Mouse (Mus musculus) forebrain, embryonic 14.5 days (tissue): ENCODE results near the gene Nmt2. TPM values are rescaled to one million over a fixed set of nuclear protein-coding genes. Genes with fewer than 3 reads are reported as not detected.
A peak's percentile ranks its signal among the peaks of the same experiment; 100 is the strongest.

Experiments used
- ATAC-seq: fragments of 200-750 bp; cut with Nextera tagmentation; 2 replicates; pipeline ENCODE4 v1.8.0; 2017; ENCODE audit warnings: mild to moderate bottlenecking, moderate library complexity
- DNase-seq: peaks from one replicate; pipeline ENCODE4 v3.0.0-alpha.2; 2015; ENCODE audit warnings: low spot score
- H3K27ac ChIP-seq: fragments of 300-500 bp; sonication (generic); 2 replicates; pipeline ENCODE4 v1.5.1; 2014; ENCODE audit warnings: low read depth, mild to moderate bottlenecking, control low read depth, low read length, moderate library complexity
- H3K27me3 ChIP-seq: fragments of 300-500 bp; sonication (generic); replicated peaks from 2 replicates; pipeline ENCODE4 v1.6.1; 2014; ENCODE audit warnings: low read length, control low read depth, mixed read lengths; ENCODE audit not compliant: control insufficient read depth, insufficient read depth
- H3K36me3 ChIP-seq: fragments of 300-500 bp; sonication (generic); 2 replicates; pipeline ENCODE4 v1.6.1; 2014; ENCODE audit warnings: low read length, control low read depth; ENCODE audit not compliant: control insufficient read depth, insufficient read depth
- H3K4me1 ChIP-seq: fragments of 300-500 bp; sonication (generic); 2 replicates; pipeline ENCODE4 v1.6.1; 2014; ENCODE audit warnings: antibody characterized with exemption, low read length, control low read depth; ENCODE audit not compliant: control insufficient read depth, insufficient read depth
- H3K4me2 ChIP-seq: fragments of 300-500 bp; sonication (generic); 2 replicates; pipeline ENCODE4 v1.6.1; 2014; ENCODE audit warnings: mild to moderate bottlenecking, control low read depth, low read length
- H3K4me3 ChIP-seq: fragments of 300-500 bp; sonication (generic); 2 replicates; pipeline ENCODE4 v1.5.1; 2014; ENCODE audit warnings: low read depth, low read length, control low read depth
- H3K9ac ChIP-seq: fragments of 300-500 bp; sonication (generic); 2 replicates; pipeline ENCODE4 v1.6.1; 2014; ENCODE audit warnings: mild to moderate bottlenecking, low read length, control low read depth, moderate library complexity
- H3K9me3 ChIP-seq: fragments of 300-500 bp; sonication (generic); replicated peaks from 2 replicates; pipeline ENCODE4 v1.6.1; 2016; ENCODE audit warnings: low read length, control low read depth, mixed read lengths; ENCODE audit not compliant: control insufficient read depth
- WGBS: fragments of 180-500 bp; shearing (Covaris S2); extraction: QIAGEN DNeasy Blood & Tissue Kit; methylation state at CpG from one replicate; pipeline ENCODE4 v1.1.7; 2014; 5-methylcytosine and 5-hydroxymethylcytosine counted together
- polyA plus RNA-seq: library from polyadenylated mRNA; unstranded; fragments of >200 nt; fragmentation: Nextera tagmentation; extraction: Ambion mirVana; gene quantifications from 2 replicates; pipeline ENCODE4 v1.2.1, GENCODE M21; 2014

The Nmt2 gene
- polyA plus RNA-seq, 1 experiment from 2014 or later, result 77.0 TPM

DNA sequence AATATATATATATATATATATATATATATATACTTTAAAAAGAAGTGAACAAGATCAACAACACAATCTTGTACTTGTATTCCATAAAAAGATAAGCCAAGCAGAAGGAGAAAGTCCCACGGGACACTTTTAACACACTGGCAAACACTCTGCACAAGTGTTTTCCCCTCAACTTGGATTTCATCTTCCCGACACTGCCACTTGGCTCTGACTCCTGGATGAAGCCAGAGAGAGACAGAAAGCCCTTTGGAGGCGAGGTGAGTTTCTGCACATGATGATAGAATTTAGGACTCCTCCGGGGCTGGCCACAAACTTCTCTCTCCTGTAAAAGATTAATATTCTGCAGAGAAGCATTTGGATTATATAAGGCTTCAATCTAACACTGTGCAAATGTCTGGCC is 2.7 kb upstream of the Nmt2 start:
- H3K9me3 ChIP-seq, result no peaks in the 10 kb centered on the region
- DNase-seq (no peak), ATAC-seq (no peak)
- H3K4me1 ChIP-seq, result peaks cover 6% of the 10 kb centered on the region; the same call in 1 of the 2 replicates
- H3K36me3 ChIP-seq, result no peaks in the 10 kb centered on the region
- H3K27me3 ChIP-seq, result no peaks in the 10 kb centered on the region
- no peak overlapping the region for H3K4me3 ChIP-seq
- H3K9ac ChIP-seq, result no peak overlapping the region
- no peak overlapping the region for H3K27ac ChIP-seq
- WGBS, result 89% methylated on average over 4 of the region's 4 CpGs
- no peak overlapping the region for H3K4me2 ChIP-seq

DNA sequence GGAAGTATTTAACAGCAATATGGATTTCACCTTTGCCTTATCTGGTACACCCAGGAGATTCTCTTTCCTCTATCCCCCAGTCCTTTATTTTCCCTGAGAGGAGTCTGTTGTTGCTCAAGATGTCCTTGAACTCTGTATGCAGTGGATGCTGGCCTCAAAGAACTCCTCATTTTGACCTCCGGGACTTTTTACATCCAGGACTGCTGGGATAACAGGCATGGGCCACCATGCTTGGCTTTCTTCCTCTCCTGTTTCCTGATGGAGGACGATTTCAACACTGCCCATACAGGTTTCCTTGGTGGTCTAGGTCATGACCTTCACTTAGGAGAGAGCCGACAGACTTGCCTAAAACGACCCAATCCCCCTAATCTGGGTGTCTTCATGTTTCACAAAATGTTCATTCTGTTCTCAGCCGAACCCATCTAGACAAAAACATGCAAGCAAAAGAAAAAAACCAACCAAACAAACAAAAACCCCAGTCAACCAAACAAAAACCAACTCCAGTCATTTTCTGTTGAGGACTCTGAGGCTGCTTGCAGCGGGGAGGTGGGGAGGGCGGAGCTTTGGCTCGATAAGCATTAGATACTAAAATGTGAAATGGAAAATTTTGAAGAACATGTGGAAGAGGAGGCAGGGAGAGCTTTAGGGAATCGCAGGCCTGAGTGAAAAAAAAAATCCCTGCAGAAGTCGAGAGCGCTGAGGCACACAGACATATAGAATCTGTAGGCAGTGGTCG is 978 bp upstream of the Nmt2 start:
- Histone ChIP-seq H3K9ac (peak overlapping the region; percentile 70), H3K4me1 (peaks cover 6% of the 10 kb centered on the region; the same call in 1 of the 2 replicates), H3K27me3 (no peaks in the 10 kb centered on the region), H3K4me3 (peak overlapping the region; percentile 42), H3K36me3 (no peaks in the 10 kb centered on the region), H3K4me2 (peak overlapping the region; percentile 58), H3K9me3 (no peaks in the 10 kb centered on the region), H3K27ac (peak overlapping the region; percentile 84)
- DNase-seq (no peak), ATAC-seq (peak; percentile 4; the same call in 1 of the 2 replicates)
- 8% methylated on average over 12 of the region's 12 CpGs for WGBS

DNA sequence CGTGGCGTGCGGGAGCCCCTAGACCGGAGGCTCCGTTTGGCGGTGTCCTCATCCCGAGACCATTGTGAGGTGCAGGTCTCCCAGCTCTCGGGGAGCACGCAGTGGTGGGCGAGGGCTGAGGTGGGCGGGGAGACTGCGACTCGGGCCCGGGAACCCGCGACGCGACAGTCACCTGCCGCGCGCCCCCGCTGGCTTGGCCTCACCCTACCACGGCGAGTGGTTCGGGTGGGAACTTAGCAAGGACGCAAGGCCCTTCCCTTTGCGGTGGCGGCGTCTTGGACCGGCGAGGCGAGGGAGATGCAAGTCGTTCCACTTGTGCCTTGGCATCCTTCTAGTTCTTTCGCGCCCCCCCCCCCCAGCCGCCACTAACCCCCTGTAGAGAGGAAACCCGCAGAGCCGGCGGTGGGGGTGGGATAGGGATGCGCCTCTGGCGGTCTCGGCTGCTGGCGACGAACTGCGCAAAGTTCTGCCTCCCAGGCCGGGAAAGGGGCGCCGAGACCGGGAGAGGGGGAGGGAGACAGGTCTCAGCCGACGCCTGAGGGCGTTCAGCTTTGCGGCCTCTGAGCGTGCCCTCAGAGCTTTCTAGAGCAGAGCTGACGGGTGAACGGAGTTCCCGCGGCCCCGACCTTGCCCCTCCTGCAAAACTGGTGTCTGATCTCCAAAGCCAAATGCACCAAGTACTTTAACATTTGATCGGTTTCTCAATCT is 615 bp downstream of the Nmt2 start:
- Histone ChIP-seq H3K27ac (peak overlapping the region; percentile 91), H3K36me3 (no peaks in the 10 kb centered on the region), H3K4me3 (peak overlapping the region; percentile 83), H3K9me3 (no peaks in the 10 kb centered on the region), H3K4me1 (peaks cover 6% of the 10 kb centered on the region; the same call in 1 of the 2 replicates), H3K27me3 (no peaks in the 10 kb centered on the region), H3K4me2 (peak overlapping the region; percentile 57), H3K9ac (peak overlapping the region; percentile 84)
- under 1% methylated on average over 59 of the region's 60 CpGs for WGBS
- DNase-seq (peak; percentile 63), ATAC-seq (peak; percentile 3)

GRCm38 (mm10) chr2:3285181-3285530 is 1.1 kb downstream of the Nmt2 start:
- H3K36me3 ChIP-seq, result no peaks in the 10 kb centered on the region
- peak overlapping the region; percentile 84 for H3K9ac ChIP-seq
- no peaks in the 10 kb centered on the region for H3K27me3 ChIP-seq
- no peaks in the 10 kb centered on the region for H3K9me3 ChIP-seq
- H3K4me3 ChIP-seq, result peak overlapping the region; percentile 83
- H3K4me1 ChIP-seq, result peaks cover 6% of the 10 kb centered on the region; the same call in 1 of the 2 replicates
- H3K27ac ChIP-seq, result peak overlapping the region; percentile 91
- no peak for ATAC-seq
- DNase-seq, result peak; percentile 50
- peak overlapping the region; percentile 57 for H3K4me2 ChIP-seq
- 1% methylated on average over 6 of the region's 6 CpGs for WGBS

GRCm38 (mm10) chr2:3285709-3286108 is 1.7 kb downstream of the Nmt2 start:
- no peak for ATAC-seq
- Histone ChIP-seq H3K4me3 (peak overlapping the region; percentile 83; the same call in 1 of the 2 replicates), H3K27me3 (no peaks in the 10 kb centered on the region), H3K27ac (no peak overlapping the region), H3K9ac (peak overlapping the region; percentile 84), H3K9me3 (no peaks in the 10 kb centered on the region), H3K36me3 (no peaks in the 10 kb centered on the region), H3K4me1 (peaks cover 6% of the 10 kb centered on the region; the same call in 1 of the 2 replicates), H3K4me2 (peak overlapping the region; percentile 57)
- WGBS, result 78% methylated on average over 3 of the region's 3 CpGs
- DNase-seq, result no peak

GRCm38 (mm10) chr2:3286243-3286642 is 2.2 kb downstream of the Nmt2 start:
- Histone ChIP-seq H3K4me2 (no peak overlapping the region), H3K4me3 (no peak overlapping the region)
- no peak for ATAC-seq

DNA sequence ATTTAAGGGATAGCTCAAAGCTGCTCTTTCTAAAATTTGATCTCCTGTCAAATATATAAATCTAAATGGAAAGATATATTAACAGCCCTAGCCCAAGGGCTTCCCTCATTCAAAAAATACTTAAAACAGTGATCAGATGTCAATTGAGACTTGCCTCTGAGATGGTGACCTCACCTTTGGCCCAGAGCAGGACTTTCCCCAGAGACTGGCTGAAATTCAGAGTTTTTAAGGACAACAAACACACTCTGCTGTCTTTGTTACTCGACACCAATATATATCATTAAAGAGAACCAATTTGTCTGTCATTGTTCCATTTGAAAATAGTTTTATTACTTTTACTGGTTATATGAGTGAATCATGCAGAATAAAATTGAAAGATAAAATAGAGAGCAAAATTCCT is 5.6 kb downstream of the Nmt2 start:
- Histone ChIP-seq H3K27me3 (no peaks in the 10 kb centered on the region), H3K4me3 (no peak overlapping the region), H3K27ac (no peak overlapping the region), H3K9me3 (no peaks in the 10 kb centered on the region), H3K4me2 (no peak overlapping the region), H3K36me3 (no peaks in the 10 kb centered on the region), H3K4me1 (peaks cover 6% of the 10 kb centered on the region; the same call in 1 of the 2 replicates), H3K9ac (no peak overlapping the region)
- WGBS, result 98% methylated on average over 1 of the region's 1 CpGs
- DNase-seq (no peak), ATAC-seq (no peak)

More at GRCm38 (mm10) chr2:3286243-3286642, 2.2 kb downstream of the Nmt2 start:
- Histone ChIP-seq H3K27me3 (no peaks in the 10 kb centered on the region), H3K9ac (no peak overlapping the region), H3K9me3 (no peaks in the 10 kb centered on the region), H3K27ac (no peak overlapping the region), H3K4me1 (peaks cover 6% of the 10 kb centered on the region; the same call in 1 of the 2 replicates), H3K36me3 (no peaks in the 10 kb centered on the region)
- DNase-seq, result no peak
- WGBS, result 80% methylated on average over 2 of the region's 2 CpGs

DNA sequence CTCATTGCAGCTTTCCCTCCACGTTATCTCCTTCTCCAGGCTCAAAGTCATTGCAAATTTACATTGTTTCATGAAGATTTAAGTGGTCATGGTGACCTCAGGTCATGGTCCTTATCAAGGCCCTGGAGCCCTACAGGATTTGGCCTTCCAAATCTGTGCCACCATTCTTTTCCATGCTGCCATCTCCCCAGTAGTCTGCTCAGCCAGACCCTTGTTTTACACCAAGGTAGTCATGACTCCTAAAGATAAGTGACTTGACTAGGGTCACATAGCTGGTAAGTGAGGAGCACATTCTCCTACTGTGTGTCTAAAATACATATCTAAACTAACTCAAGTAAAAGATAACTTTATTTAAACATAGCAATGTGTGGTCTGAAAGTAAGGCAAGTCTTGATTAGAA is 8.2 kb downstream of the Nmt2 start:
- Histone ChIP-seq H3K4me3 (no peak overlapping the region), H3K27ac (no peak overlapping the region), H3K36me3 (no peaks in the 10 kb centered on the region), H3K27me3 (no peaks in the 10 kb centered on the region), H3K4me1 (no peaks in the 10 kb centered on the region), H3K9ac (no peak overlapping the region), H3K4me2 (no peak overlapping the region), H3K9me3 (no peaks in the 10 kb centered on the region)
- DNase-seq, result no peak
- no peak for ATAC-seq
- 98% methylated on average over 1 of the region's 1 CpGs for WGBS

DNA sequence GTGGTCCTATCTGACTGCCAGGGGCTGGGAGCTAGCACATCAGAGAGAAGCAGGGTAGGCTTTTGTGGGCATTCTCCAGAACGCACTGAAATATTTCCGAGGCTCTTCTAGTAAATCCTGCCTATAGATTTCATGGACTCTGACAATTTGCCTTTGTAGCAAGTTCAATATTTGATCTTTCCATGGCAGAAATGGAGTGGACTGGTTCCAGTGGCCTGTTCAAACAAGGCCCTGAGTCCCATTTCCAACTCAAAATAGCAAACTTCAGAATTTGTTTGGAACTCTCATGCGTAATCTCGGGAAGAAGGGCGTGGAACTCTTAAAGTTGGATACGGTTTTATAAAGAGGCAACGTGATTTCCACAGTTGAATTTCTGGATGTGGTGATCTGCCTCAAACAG is 11.8 kb downstream of the Nmt2 start:
- no peaks in the 10 kb centered on the region for H3K4me1 ChIP-seq
- ATAC-seq, result no peak
- H3K9ac ChIP-seq, result no peak overlapping the region
- H3K9me3 ChIP-seq, result no peaks in the 10 kb centered on the region
- H3K4me2 ChIP-seq, result no peak overlapping the region
- WGBS, result 94% methylated on average over 7 of the region's 7 CpGs
- no peak overlapping the region for H3K4me3 ChIP-seq
- no peak overlapping the region for H3K27ac ChIP-seq
- no peaks in the 10 kb centered on the region for H3K27me3 ChIP-seq
- DNase-seq, result no peak
- no peaks in the 10 kb centered on the region for H3K36me3 ChIP-seq
